Mouse (Mus musculus): ENCODE measurements around the gene Gnao1. TPM values are rescaled to one million over a fixed set of nuclear protein-coding genes. Genes with fewer than 3 reads are reported as not detected.

Gene Gnao1
- polyA plus RNA-seq, 1 experiment from 2014 or later = 84.5 TPM

GRCm38 (mm10) chr8:93932873-93933272 lies 123.1 kb downstream of the Gnao1 start:
- peaks cover 24% of the 10 kb centered on the region for H3K4me1 ChIP-seq
- H3K9ac ChIP-seq = no peak overlapping the region
- H3K27ac ChIP-seq = peak overlapping the region; percentile 72
- H3K27me3 ChIP-seq = no peaks in the 10 kb centered on the region
- no peak overlapping the region for H3K4me3 ChIP-seq (replicated peaks)
- WGBS = 21% methylated on average over 6 of the region's 6 CpGs
- H3K4me2 ChIP-seq = no peak overlapping the region
- H3K36me3 ChIP-seq (replicated peaks) = peaks cover 3% of the 10 kb centered on the region; the same call in 1 of the 2 replicates
- peak; percentile 64 for ATAC-seq (ENCODE audit: low FRiP score)
- no peaks in the 10 kb centered on the region for H3K9me3 ChIP-seq

GRCm38 (mm10) chr8:93933288-93933687 lies 123.5 kb downstream of the Gnao1 start:
- Histone ChIP-seq H3K36me3 (replicated peaks) (peaks cover 3% of the 10 kb centered on the region; the same call in 1 of the 2 replicates), H3K4me2 (no peak overlapping the region), H3K4me3 (replicated peaks) (no peak overlapping the region), H3K27ac (no peak overlapping the region), H3K9ac (no peak overlapping the region), H3K4me1 (peaks cover 24% of the 10 kb centered on the region), H3K9me3 (no peaks in the 10 kb centered on the region), H3K27me3 (no peaks in the 10 kb centered on the region)
- 71% methylated on average over 2 of the region's 2 CpGs for WGBS
- ATAC-seq (ENCODE audit: low FRiP score) = no peak

- Histone ChIP-seq H3K4me1 (peaks cover 1% of the 10 kb centered on the region), H3K27ac (no peak overlapping the region), H3K27me3 (no peaks in the 10 kb centered on the region), H3K9me3 (no peaks in the 10 kb centered on the region), H3K4me3 (replicated peaks) (no peak overlapping the region), H3K4me2 (no peak overlapping the region), H3K9ac (no peak overlapping the region), H3K36me3 (replicated peaks) (no peaks in the 10 kb centered on the region)
- WGBS = 91% methylated on average over 3 of the region's 3 CpGs
- ATAC-seq (ENCODE audit: low FRiP score) = no peak
Observed at GRCm38 (mm10) chr8:93938193-93938592, 128.4 kb downstream of the Gnao1 start.

GRCm38 (mm10) chr8:93940542-93941423 lies 131.0 kb downstream of the Gnao1 start:
- Histone ChIP-seq H3K27ac (no peak overlapping the region), H3K9ac (no peak overlapping the region), H3K36me3 (replicated peaks) (peaks cover 15% of the 10 kb centered on the region), H3K9me3 (no peaks in the 10 kb centered on the region), H3K4me1 (no peaks in the 10 kb centered on the region; the same call in 1 of the 2 replicates), H3K27me3 (no peaks in the 10 kb centered on the region), H3K4me2 (no peak overlapping the region), H3K4me3 (replicated peaks) (no peak overlapping the region)
- WGBS = 82% methylated on average over 11 of the region's 11 CpGs
- no peak for ATAC-seq (ENCODE audit: low FRiP score)

GRCm38 (mm10) chr8:93941636-93942054 lies 131.9 kb downstream of the Gnao1 start:
- H3K9ac ChIP-seq = no peak overlapping the region
- H3K9me3 ChIP-seq = no peaks in the 10 kb centered on the region
- no peak overlapping the region for H3K4me2 ChIP-seq
- H3K27ac ChIP-seq = no peak overlapping the region
- no peak overlapping the region for H3K4me3 ChIP-seq (replicated peaks)
- H3K36me3 ChIP-seq (replicated peaks) = peaks cover 24% of the 10 kb centered on the region
- no peaks in the 10 kb centered on the region; the same call in 1 of the 2 replicates for H3K4me1 ChIP-seq
- ATAC-seq (ENCODE audit: low FRiP score) = no peak
- H3K27me3 ChIP-seq = no peaks in the 10 kb centered on the region
- whole genome bisulfite sequencing = 84% methylated on average over 4 of the region's 4 CpGs

GRCm38 (mm10) chr8:93945781-93946180 lies 136.0 kb downstream of the Gnao1 start:
- H3K4me2 ChIP-seq = no peak overlapping the region
- H3K9ac ChIP-seq = no peak overlapping the region
- no peaks in the 10 kb centered on the region for H3K9me3 ChIP-seq
- no peaks in the 10 kb centered on the region for H3K4me1 ChIP-seq
- no peak for ATAC-seq (ENCODE audit: low FRiP score)
- no peak overlapping the region for H3K27ac ChIP-seq
- 88% methylated on average over 4 of the region's 4 CpGs for WGBS
- no peaks in the 10 kb centered on the region for H3K27me3 ChIP-seq
- H3K36me3 ChIP-seq (replicated peaks) = peaks cover 63% of the 10 kb centered on the region
- H3K4me3 ChIP-seq (replicated peaks) = no peak overlapping the region

GRCm38 (mm10) chr8:93946397-93946796 lies 136.6 kb downstream of the Gnao1 start:
- no peak overlapping the region for H3K4me3 ChIP-seq (replicated peaks)
- no peak overlapping the region for H3K9ac ChIP-seq
- H3K27me3 ChIP-seq = no peaks in the 10 kb centered on the region
- peaks cover 70% of the 10 kb centered on the region for H3K36me3 ChIP-seq (replicated peaks)
- H3K9me3 ChIP-seq = no peaks in the 10 kb centered on the region
- no peak for ATAC-seq (ENCODE audit: low FRiP score)
- no peaks in the 10 kb centered on the region for H3K4me1 ChIP-seq
- 97% methylated on average over 1 of the region's 1 CpGs for WGBS
- H3K4me2 ChIP-seq = no peak overlapping the region
- no peak overlapping the region for H3K27ac ChIP-seq

GRCm38 (mm10) chr8:93950133-93950532 lies 140.4 kb downstream of the Gnao1 start:
- H3K27me3 ChIP-seq = no peaks in the 10 kb centered on the region
- WGBS = 90% methylated on average over 14 of the region's 14 CpGs
- H3K4me2 ChIP-seq = no peak overlapping the region
- no peak overlapping the region for H3K27ac ChIP-seq
- no peak for ATAC-seq (ENCODE audit: low FRiP score)
- no peaks in the 10 kb centered on the region for H3K9me3 ChIP-seq
- H3K4me3 ChIP-seq (replicated peaks) = no peak overlapping the region
- no peaks in the 10 kb centered on the region for H3K4me1 ChIP-seq
- peaks cover 94% of the 10 kb centered on the region for H3K36me3 ChIP-seq (replicated peaks)
- no peak overlapping the region for H3K9ac ChIP-seq

GRCm38 (mm10) chr8:93952511-93952910 lies 142.7 kb downstream of the Gnao1 start:
- H3K4me3 ChIP-seq (replicated peaks) = no peak overlapping the region
- no peak overlapping the region for H3K9ac ChIP-seq
- H3K4me1 ChIP-seq = no peaks in the 10 kb centered on the region
- H3K36me3 ChIP-seq (replicated peaks) = peaks cover 98% of the 10 kb centered on the region
- 83% methylated on average over 9 of the region's 9 CpGs for WGBS
- no peaks in the 10 kb centered on the region for H3K9me3 ChIP-seq
- H3K4me2 ChIP-seq = no peak overlapping the region
- no peak for ATAC-seq (ENCODE audit: low FRiP score)
- no peaks in the 10 kb centered on the region for H3K27me3 ChIP-seq
- no peak overlapping the region; the same call in 1 of the 2 replicates for H3K27ac ChIP-seq

- no peaks in the 10 kb centered on the region for H3K27me3 ChIP-seq
- H3K4me2 ChIP-seq = no peak overlapping the region
- no peak for ATAC-seq (ENCODE audit: low FRiP score)
- no peak overlapping the region for H3K4me3 ChIP-seq (replicated peaks)
- H3K9ac ChIP-seq = no peak overlapping the region
- H3K27ac ChIP-seq = no peak overlapping the region
- H3K9me3 ChIP-seq = no peaks in the 10 kb centered on the region
- H3K36me3 ChIP-seq (replicated peaks) = peaks cover 83% of the 10 kb centered on the region
- no peaks in the 10 kb centered on the region for H3K4me1 ChIP-seq
- WGBS = 93% methylated on average over 9 of the region's 9 CpGs
Observed at GRCm38 (mm10) chr8:93958402-93958801, 148.6 kb downstream of the Gnao1 start.

- no peak overlapping the region for H3K9ac ChIP-seq
- 91% methylated on average over 6 of the region's 6 CpGs for WGBS
- no peaks in the 10 kb centered on the region for H3K9me3 ChIP-seq
- ATAC-seq (ENCODE audit: low FRiP score) = no peak
- H3K4me3 ChIP-seq (replicated peaks) = no peak overlapping the region
- H3K4me2 ChIP-seq = no peak overlapping the region
- no peak overlapping the region for H3K27ac ChIP-seq
- peaks cover 83% of the 10 kb centered on the region for H3K36me3 ChIP-seq (replicated peaks)
- H3K27me3 ChIP-seq = no peaks in the 10 kb centered on the region
- no peaks in the 10 kb centered on the region for H3K4me1 ChIP-seq
Observed at GRCm38 (mm10) chr8:93960909-93961308, 151.1 kb downstream of the Gnao1 start.

GRCm38 (mm10) chr8:93968293-93968692 lies 158.5 kb downstream of the Gnao1 start:
- Histone ChIP-seq H3K4me1 (no peaks in the 10 kb centered on the region), H3K9ac (no peak overlapping the region), H3K36me3 (replicated peaks) (peaks cover 82% of the 10 kb centered on the region), H3K27me3 (no peaks in the 10 kb centered on the region), H3K9me3 (no peaks in the 10 kb centered on the region), H3K4me2 (no peak overlapping the region), H3K4me3 (replicated peaks) (no peak overlapping the region), H3K27ac (no peak overlapping the region)
- 84% methylated on average over 6 of the region's 6 CpGs for WGBS
- ATAC-seq (ENCODE audit: low FRiP score) = 0 out of 2 replicates have a peak, but pooled peaks have one; percentile 34

Data from forebrain, embryonic 12.5 days (tissue).